Mouse (Mus musculus) cerebellum, adult 2 months (tissue): ENCODE data around the gene Plpp1.

Experiments
- CTCF ChIP-seq: fragments of 200-500 bp; IDR thresholded peaks from 2 replicates; pipeline ENCODE4 v1.5.1; 2011; ENCODE audit warnings: low read depth, mild to moderate bottlenecking, control low read depth, low read length, moderate library complexity, borderline replicate concordance; ENCODE audit not compliant: insufficient read depth
- POLR2A ChIP-seq: fragments of 200-500 bp; IDR thresholded peaks from 2 replicates; pipeline ENCODE4 v1.6.1; 2011; ENCODE audit warnings: low read length, control low read depth, borderline replicate concordance; ENCODE audit not compliant: insufficient read depth

- TF ChIP-seq CTCF = no peak
- TF ChIP-seq POLR2A = no peak
Observed at GRCm38 (mm10) chr13:112791906-112792305, 8.7 kb upstream of the Plpp1 start.
